Mouse (Mus musculus): ENCODE results near the gene Sptbn4. TPM values are rescaled to one million over a fixed set of nuclear protein-coding genes. Genes with fewer than 3 reads are reported as not detected.

Sptbn4 gene
- total RNA-seq, 1 experiment from 2014 or later = not detected

DNA sequence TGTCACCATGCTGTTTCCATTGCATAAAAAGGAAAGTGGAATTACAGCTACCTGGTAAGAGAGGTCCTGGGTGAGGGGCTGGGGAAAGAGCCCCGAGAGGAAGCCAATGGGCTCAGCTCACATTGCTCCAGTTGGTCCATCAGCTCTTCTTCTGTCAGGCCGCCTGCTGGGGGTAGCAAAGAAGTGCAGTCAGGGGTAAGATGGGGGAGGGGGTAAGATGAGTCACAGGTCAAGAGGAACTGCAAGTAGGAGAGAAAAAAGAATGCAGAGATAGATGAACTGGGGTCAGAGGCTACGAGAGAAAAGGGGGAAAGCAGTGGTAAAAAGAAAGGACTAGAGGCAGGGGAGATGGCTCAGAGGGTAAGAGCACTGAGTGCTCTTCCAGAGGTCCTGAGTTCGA is 104.9 kb downstream of the Sptbn4 start:
- ATAC-seq (replicated peaks in 1 of 2; ENCODE audit: insufficient read depth in 1 of 2, low FRiP score in 2 of 2, low TSS enrichment in 1 of 2, low read depth in 1 of 2, poor library complexity in 2 of 2, severe bottlenecking in 2 of 2) = peak; percentile 9 to 30; a peak in 2 of 4 replicates

DNA sequence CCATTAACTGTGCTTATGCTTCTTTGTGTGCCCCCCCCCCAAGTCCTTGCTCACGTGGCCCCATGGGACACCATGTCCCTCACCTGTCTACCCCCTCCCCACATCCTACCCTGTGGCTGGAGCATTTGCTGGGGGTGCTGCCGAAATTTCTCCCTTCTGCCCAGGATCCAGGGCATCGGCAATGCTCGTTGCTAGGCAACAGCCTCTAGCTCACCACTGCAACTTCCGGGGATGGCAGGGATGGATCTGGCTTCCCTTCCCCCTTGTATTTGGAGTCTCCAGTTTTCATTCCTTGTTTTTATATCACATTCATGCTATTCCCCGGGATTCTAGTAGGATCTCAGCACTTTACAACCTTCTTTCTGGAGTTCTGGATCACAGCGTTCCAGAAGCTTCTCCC is 108.0 kb downstream of the Sptbn4 start:
- ATAC-seq (replicated peaks in 1 of 2; ENCODE audit: insufficient read depth in 1 of 2, low FRiP score in 2 of 2, low TSS enrichment in 1 of 2, low read depth in 1 of 2, poor library complexity in 2 of 2, severe bottlenecking in 2 of 2) = no peak

DNA sequence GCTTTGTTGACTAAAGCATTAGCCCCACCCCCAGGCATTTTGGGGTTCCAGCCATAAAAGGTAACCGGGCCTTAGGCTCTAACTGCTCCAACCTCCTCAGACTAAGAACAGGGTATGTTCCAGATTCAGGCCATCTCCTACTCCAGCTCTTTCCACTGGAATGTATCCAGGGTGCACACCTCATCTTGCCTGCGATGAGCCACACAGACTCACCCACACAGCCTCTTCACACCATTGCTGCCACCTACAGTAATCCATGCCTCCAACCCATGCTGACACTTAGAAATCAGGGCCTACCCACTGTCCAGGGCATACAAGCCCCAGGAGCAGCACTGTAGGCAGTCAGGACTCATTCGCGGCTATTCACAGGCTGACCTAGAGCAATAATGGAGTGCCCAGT is 108.4 kb downstream of the Sptbn4 start:
- ATAC-seq (replicated peaks in 1 of 2; ENCODE audit: insufficient read depth in 1 of 2, low FRiP score in 2 of 2, low TSS enrichment in 1 of 2, low read depth in 1 of 2, poor library complexity in 2 of 2, severe bottlenecking in 2 of 2) = no peak

DNA sequence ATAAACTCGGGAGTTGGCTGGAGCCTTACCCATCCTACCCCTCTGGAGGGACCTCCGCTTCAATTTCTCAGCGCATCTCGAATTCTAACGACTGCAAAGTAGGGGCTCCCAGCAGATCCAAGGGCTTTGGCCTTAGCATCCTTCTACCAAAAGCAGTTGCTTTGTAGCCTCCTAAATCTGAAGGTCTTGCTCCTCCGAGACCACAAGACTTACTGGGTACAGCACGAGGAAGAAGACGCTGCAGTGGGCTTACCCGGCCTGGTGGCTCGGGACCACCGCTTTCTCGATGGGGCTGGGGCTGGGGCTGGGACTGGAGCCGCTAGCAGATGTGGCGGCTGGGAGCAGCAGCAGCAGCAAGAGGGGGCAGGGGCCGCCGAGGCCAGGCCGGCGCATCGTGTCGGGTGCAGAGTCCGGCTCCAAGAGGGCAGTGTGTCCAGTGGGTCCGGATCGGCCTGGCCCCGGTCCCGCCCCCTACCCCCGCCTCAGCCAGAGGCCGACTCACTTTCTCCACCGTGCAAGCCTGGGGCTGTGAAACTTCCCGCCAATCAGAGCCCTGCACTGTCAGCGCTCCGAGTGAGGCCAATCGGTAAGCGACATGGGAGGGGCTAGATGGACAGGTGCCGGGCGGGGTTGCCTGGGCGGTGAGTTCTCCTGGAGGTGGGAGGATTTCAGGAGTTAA is 110.2 kb downstream of the Sptbn4 start, which contains the start of gene Ltbp4:
Gene Ltbp4, minus strand, starts transcription at position 518 of the 679 bp plus-strand sequence.
- ATAC-seq (replicated peaks in 1 of 2; ENCODE audit: insufficient read depth in 1 of 2, low FRiP score in 2 of 2, low TSS enrichment in 1 of 2, low read depth in 1 of 2, poor library complexity in 2 of 2, severe bottlenecking in 2 of 2) = no peak; a peak in 1 of 4 replicates

DNA sequence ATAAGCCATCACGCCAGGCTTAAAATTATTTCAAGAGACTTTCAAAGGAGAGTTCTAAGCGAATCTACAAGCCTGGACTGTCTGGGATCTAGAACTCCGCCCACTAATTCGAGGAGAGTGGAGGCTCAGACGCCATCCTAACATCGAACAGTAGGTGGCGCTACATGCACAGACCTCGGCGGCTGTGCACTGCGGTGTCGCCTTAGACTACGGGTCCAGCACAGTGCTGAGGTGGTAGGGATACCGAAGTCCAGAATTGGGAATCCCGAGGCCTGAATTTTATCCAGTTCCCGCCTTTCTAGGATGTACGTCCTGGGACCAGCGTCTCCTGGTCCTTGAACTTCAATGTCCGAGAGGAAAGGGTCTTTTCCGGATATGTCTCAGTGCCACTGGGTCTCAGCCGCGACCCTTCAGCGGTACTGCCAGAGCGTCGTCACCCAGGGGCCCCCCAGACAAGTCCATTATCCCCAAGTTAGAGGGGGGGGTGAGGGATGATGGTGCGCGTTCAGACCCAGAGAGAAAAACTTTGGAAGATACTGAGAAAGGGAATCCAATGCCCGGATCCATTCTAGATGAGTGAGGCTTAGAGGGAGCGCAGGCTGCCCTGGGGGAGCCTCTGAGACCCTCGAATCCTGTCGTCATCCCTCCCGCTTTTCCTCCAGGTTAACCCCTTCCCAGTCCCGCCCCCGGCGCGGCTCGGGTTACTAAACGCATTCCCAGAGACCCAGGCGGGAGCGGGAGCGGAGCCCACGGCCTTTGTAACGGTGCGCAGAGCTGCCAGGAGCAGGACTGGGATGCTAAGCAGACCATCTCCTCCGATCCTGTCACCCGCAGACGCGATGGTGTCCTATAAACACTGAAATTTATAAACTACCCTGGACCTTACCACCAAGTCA is 111.3 kb downstream of the Sptbn4 start:
- ATAC-seq (replicated peaks in 1 of 2; ENCODE audit: insufficient read depth in 1 of 2, low FRiP score in 2 of 2, low TSS enrichment in 1 of 2, low read depth in 1 of 2, poor library complexity in 2 of 2, severe bottlenecking in 2 of 2) = peak; percentile 66 to 77

DNA sequence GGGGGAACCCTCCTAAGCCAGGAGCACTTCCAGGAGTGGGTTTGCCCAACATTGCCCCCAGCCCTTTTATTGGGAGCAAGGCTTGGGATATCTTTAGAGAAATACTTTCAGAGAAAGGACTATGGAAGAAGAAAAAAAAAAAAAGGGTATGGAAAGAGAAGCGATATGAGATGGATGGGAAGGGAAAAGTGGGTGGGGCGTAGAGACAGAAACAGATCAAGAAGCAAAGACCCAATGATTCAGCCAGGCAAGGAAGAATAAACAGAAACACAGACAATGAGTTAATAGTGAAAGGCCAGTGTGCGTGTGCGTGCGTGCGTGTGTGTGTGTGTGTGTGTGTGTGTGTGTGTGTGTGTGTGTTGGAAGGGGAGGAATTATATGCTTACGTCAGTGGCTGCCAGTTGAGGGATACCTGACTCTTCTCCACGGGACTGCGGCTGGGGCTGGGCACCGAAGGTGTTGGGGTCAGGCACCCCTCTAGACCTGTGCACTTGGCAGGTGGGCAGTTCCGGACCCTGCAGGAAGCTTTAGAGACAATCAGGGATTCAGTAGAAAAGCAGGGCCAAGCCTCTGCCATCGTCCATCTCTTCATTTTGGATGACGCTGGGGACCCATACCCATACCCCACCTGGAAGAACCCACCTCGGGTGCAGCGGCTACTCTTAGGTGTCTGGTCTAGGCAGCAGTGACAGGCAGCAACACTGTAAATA is 112.3 kb downstream of the Sptbn4 start:
- no peak for ATAC-seq (replicated peaks in 1 of 2; ENCODE audit: insufficient read depth in 1 of 2, low FRiP score in 2 of 2, low TSS enrichment in 1 of 2, low read depth in 1 of 2, poor library complexity in 2 of 2, severe bottlenecking in 2 of 2)

DNA sequence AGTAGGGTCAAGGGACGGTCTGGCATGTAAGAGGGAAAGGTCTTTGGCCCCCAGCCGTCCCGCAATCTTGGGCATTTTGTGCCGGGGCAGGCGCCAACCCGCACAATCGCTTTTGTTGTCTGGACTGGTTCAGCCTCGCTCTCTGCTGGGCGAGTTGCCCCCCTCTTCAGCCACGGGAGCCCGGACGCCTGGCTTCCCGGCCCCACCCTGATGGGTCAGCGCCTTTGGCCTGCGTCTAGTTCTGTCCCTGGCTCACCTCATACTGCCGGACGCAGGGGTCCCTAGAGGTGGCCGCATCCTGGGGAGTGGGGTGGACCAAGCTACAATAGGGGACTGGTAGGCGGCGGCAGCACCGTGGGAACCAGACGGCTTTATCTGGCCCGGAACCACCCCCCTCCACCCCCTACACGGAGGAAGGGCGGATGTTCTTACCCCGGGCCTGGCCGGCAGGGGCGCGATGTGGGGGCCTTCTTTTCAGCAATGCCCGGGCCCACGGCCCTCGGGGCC is 113.0 kb downstream of the Sptbn4 start:
- no peak for ATAC-seq (replicated peaks in 1 of 2; ENCODE audit: insufficient read depth in 1 of 2, low FRiP score in 2 of 2, low TSS enrichment in 1 of 2, low read depth in 1 of 2, poor library complexity in 2 of 2, severe bottlenecking in 2 of 2)

DNA sequence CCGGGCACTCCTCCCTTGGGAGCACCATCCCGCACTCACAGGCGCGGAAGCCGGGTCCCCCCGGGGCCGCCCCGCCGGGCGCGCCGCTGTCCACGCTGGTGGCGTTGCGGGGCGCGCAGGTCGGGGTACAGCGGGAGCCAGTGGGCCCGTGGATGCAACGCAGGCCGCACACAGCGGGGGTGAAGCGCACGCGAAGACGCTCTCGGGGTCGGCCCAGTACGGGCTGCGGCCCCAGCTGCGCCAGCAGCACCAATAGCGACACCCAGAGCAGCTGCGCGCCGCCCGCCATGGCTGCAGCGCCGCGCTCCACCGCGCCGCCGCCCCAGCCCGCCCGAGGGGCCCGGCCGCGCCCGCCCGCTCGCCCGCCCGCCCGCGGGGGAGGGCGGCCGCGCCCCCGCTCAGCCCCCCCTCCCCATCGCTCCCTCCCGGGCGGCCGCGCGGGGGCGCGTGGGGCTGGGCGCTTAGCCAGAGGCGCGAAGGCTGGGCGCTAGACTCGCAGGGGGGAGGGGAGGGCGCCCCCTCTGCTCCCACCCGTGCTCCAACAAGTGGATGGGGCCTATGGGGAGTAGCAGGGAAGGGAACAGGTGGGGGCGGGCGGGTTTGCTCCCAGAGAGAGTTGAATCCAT is 114.1 kb downstream of the Sptbn4 start:
- no peak for ATAC-seq (replicated peaks in 1 of 2; ENCODE audit: insufficient read depth in 1 of 2, low FRiP score in 2 of 2, low TSS enrichment in 1 of 2, low read depth in 1 of 2, poor library complexity in 2 of 2, severe bottlenecking in 2 of 2)

DNA sequence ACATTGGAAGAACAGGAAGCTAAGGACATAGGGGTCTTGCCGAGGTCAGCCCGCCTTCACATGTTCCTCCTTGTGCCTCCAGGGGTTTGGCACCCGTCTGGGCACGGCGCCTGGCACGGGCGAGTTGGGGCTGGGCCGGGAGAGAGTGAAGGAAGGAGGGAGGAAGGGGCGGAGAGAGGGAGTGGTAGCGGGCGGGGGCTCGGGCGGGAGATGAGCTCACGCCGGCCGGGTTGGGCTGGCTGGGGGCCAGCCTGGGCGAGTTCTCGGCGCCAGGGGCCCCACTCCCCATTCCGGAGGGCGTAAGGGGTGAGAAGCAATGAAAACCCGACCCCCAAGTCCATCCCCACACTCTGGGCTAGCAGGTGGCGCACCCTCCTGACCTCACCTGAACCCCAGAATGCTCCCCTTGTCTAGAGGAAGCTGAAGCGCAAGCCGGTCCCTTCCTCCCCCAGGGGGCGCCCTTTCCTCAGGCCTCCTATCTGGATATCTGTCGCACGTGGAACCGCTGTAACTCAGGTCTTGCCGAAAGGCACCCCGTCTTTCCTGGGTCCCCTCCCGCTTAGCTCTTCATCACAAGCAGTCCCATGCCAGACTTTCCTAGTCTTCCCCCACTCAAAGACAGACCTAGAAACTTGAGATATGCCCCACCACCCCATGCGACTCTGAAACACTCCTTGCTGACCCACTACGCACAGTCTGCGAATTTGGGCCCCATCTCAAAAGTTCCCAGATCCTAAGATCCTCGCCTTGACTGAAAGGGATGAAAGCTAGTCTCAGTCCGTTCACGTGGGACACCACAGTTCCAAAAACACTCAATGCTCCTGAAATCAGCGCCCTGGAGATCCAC is 114.9 kb downstream of the Sptbn4 start:
- peak; percentile 14 to 16; a peak in 1 of 4 replicates for ATAC-seq (replicated peaks in 1 of 2; ENCODE audit: insufficient read depth in 1 of 2, low FRiP score in 2 of 2, low TSS enrichment in 1 of 2, low read depth in 1 of 2, poor library complexity in 2 of 2, severe bottlenecking in 2 of 2)

DNA sequence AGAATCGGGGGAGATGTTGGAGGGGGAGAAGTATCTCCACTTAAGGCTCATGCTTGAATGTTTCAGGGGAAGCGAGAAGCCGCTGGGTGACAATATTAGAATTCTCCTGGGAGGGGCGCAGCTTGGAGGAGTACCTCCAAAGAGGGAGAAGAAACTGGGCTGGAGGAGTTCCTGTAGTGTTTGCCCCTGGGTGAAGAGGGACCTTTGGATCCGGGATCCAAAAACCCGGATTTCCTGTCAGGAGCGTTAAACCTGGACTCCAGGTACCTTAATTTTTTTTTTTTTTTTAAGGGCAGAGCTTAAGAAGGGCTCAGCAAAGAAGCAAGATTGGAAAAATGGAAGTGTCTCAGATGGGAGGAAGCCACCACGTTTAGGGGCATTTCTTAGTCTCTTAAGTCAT is 115.6 kb downstream of the Sptbn4 start:
- ATAC-seq (replicated peaks in 1 of 2; ENCODE audit: insufficient read depth in 1 of 2, low FRiP score in 2 of 2, low TSS enrichment in 1 of 2, low read depth in 1 of 2, poor library complexity in 2 of 2, severe bottlenecking in 2 of 2) = no peak

DNA sequence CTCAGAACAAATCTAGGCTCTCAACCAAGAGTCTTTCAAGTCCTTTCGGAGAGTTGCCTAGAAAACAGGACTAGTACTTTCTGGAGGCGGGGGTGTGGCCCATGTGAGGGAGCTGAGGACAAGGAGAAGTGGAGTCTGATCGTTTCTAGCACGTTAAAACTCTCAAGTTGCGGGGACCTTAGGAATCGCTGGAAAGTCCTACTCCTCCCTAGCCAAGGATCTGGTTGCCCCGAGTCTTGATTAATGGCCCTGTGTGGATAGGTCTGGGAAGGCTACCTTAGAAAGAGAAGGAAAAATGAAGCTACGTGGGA is 116.0 kb downstream of the Sptbn4 start:
- ATAC-seq (replicated peaks in 1 of 2; ENCODE audit: insufficient read depth in 1 of 2, low FRiP score in 2 of 2, low TSS enrichment in 1 of 2, low read depth in 1 of 2, poor library complexity in 2 of 2, severe bottlenecking in 2 of 2) = no peak

DNA sequence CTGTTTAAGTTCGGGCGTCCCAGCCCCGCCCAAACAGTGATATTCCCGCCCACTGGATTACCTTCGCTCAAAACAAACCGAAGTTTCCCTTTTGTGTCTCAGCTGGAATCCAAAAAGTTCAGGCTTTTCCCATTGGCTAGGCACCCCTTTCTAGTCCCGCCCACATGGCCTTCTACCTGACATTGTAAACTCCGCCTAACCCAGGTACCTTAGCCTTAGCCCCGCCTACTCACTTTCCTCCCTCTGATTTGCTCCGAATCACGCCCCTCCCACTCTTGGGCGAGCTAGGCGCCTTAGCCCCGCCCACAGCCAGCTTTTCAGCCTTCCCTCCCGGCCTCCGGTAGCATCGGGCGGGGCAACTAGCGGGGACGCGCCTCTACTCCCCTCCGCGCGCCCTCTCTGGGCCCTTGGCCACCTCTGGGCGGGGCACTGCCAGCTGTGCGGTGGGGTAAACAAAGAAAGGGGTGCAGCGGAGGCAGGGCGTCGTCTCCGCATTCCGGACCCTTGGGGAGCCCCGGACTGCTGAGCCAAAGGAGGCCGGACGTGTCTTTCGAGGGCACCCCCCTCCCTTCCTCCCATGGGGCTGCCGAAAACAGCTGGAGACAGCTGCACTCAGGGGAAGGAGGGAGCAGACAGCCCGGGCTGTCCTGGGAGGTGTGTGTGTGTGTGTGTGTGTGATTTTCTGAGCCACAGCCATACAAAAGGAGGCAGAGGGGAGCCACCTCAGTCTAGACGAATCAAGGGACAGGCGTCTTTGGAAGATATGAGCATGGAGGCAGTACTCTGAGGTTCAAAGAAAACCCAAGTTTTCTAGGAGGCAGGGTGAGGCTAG is 116.6 kb downstream of the Sptbn4 start:
- ATAC-seq (replicated peaks in 1 of 2; ENCODE audit: insufficient read depth in 1 of 2, low FRiP score in 2 of 2, low TSS enrichment in 1 of 2, low read depth in 1 of 2, poor library complexity in 2 of 2, severe bottlenecking in 2 of 2) = peak; percentile 54 to 59

DNA sequence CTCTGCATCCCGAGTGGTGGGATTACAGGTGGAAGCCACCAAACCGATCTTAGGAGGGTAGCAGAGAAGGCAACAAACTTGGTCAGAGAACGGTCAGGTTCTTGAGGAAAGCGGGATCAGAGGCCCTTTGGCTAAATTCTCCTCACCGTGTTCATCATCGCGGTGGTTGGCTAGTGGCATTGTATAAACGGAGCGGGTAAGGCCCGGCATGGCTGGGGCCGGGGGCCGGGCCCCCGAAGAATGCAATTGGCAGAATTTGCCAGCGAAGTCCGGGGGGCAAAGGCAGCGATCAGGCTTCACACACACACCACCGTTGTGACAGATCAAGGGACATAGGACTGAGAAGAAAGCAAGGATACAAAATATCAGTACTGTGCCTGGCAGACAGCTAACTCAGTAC is 117.5 kb downstream of the Sptbn4 start:
- ATAC-seq (replicated peaks in 1 of 2; ENCODE audit: insufficient read depth in 1 of 2, low FRiP score in 2 of 2, low TSS enrichment in 1 of 2, low read depth in 1 of 2, poor library complexity in 2 of 2, severe bottlenecking in 2 of 2) = no peak

DNA sequence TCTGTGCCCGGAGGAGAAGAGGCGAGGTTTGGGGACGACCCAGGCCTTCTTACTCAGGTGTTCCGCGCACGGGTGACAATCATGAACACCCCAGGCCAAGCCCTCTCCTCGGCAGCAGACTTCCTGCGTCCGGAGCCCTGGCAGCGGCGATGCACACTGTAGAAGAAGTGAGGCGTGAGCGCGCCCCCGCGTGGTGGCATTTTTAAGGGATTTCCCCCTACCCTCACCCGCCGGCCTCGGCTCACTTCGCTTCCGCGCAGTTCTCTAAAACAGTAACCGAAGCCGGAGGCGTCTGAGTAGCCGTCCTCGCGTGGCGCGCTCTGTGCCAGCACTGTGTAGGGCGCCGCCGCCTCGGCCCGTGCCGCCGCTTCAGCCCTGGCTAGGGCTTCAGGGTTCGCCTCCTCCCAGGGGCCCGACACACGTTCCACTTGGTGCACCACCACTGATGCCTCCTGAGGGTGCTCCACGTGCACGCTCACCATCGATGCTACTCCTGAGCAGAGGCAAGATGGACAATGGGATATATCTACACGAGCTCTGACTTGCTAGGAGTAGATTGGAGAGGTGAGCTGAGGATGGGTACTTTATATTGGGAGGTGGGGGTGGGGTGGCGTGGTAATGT is 118.0 kb downstream of the Sptbn4 start:
- peak; percentile 54 for ATAC-seq (replicated peaks in 1 of 2; ENCODE audit: insufficient read depth in 1 of 2, low FRiP score in 2 of 2, low TSS enrichment in 1 of 2, low read depth in 1 of 2, poor library complexity in 2 of 2, severe bottlenecking in 2 of 2)

DNA sequence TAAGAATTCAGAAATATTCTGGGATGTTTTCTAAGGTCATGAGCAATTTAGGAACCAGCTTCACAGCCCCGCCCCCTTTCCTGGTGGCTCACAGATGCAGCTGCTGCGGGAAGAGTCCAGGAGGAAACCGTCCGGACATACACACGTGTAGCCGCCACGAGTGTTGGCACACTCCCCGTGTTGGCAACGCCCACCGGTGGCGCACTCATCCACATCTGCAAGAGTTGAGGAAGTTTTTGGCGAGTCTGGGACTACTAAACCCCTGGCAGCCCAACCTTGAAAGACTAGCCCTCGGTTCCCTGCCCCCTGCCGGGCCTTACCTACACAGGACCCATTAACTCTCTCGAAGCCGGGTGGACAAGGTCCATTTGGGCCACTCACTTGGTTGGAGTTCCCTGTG is 118.8 kb downstream of the Sptbn4 start:
- ATAC-seq (replicated peaks in 1 of 2; ENCODE audit: insufficient read depth in 1 of 2, low FRiP score in 2 of 2, low TSS enrichment in 1 of 2, low read depth in 1 of 2, poor library complexity in 2 of 2, severe bottlenecking in 2 of 2) = no peak

DNA sequence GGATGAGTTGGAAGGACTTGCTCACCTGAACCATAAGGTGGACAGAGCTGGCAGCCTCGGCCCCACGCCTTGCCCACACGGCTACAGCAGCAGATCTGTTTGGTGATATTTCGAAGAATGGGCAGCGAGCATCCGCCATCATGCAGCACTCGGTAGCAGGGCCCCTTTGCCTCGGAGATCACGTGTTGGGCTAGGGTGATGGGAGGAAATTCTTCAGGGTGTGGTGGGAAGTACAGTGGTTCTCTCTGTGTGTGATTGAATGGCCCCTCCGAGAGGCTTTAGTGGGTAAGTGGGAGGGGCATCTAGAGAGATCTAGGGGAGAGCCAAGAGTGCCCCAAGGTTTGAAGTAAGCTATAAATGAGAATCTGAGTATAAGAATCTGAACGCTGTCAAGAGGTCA is 119.3 kb downstream of the Sptbn4 start:
- ATAC-seq (replicated peaks in 1 of 2; ENCODE audit: insufficient read depth in 1 of 2, low FRiP score in 2 of 2, low TSS enrichment in 1 of 2, low read depth in 1 of 2, poor library complexity in 2 of 2, severe bottlenecking in 2 of 2) = no peak

Measured in hematopoietic stem cell, adult 5-6 weeks (primary cell).